Mouse (Mus musculus): ENCODE data around the gene Col8a2.

The Col8a2 gene

DNA sequence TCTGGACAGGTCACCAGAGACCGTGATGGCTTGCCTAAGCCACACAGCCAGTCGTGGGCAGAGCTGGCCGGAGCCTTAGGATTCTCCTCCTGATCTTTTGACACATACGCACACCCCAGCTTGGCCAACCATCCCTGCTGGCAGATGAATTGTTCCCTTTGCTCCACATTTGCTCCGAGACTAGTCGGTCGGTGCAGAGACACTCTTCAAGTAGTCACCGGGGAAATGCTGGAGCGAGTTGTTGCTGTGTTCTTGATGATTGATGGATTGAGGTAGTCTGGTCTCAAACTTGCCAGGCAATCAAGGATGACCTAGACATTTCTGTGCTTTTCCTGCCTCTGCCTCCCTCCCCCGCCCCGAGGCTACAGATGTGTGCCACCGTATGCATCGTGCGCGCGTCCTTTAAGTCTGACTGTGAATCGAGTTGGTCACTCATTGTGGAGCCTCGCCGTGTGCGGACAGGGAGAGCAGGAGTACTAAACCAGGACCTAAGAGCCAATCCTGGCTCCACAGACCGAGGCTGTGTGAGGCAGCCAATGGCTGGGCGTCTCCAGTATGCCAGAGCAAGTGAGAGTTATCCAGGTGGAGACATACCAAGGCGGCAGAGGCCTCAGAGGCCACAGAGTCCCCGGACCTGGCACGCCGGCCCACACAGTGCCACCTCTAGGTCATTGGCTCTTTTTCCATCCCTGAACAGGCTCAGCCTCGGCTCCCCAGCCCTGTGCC lies 15.2 kb downstream of the Col8a2 start:
- DNase-seq (ENCODE audit: low spot score), result no peak

- no peak for DNase-seq (ENCODE audit: low spot score)
Observed at GRCm38 (mm10) chr4:126303877-126304276, 17.3 kb downstream of the Col8a2 start.

- no peak for DNase-seq (ENCODE audit: low spot score)
Observed at GRCm38 (mm10) chr4:126305428-126305827, 18.8 kb downstream of the Col8a2 start.

DNA sequence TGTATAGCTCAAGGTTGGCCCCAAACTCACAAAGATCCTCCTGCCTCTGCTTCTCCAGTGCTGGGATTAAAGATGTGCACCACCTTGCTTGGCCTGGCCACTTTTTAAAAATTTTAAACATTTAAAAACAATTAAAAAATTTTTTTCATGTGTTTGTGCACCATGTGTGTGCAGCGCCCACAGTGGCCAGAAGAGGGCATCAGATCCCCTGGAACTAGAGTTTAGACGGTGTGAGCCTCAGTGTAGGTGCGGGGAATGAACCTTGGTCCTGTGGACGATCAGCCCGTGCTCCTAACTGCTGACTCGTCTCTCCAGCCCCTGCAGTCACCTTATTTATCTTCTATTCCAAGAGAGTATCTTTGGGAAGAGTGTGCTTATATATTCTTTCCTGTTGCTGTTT lies 19.5 kb downstream of the Col8a2 start:
- no peak for DNase-seq (ENCODE audit: low spot score)

GRCm38 (mm10) chr4:126306827-126307226 lies 20.2 kb downstream of the Col8a2 start:
- no peak for DNase-seq (ENCODE audit: low spot score)

- DNase-seq (ENCODE audit: low spot score), result no peak
Observed at GRCm38 (mm10) chr4:126309211-126309921, 22.8 kb downstream of the Col8a2 start.

- DNase-seq (ENCODE audit: low spot score), result peak; percentile 95
Observed at GRCm38 (mm10) chr4:126309922-126310309, 23.3 kb downstream of the Col8a2 start.

DNA sequence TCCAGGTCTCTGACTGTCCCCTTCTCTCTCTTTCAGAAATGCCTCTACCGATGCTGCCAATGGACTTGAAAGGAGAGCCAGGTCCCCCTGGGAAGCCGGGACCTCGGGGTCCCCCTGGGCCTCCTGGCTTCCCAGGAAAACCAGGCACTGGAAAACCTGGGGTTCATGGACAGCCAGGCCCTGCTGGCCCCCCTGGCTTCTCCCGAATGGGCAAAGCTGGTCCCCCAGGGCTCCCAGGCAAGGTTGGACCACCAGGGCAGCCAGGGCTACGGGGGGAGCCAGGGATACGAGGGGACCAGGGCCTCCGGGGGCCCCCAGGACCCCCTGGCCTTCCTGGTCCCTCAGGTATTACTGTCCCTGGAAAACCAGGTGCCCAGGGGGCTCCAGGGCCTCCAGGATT lies 23.8 kb downstream of the Col8a2 start:
- DNase-seq (ENCODE audit: low spot score), result no peak

DNA sequence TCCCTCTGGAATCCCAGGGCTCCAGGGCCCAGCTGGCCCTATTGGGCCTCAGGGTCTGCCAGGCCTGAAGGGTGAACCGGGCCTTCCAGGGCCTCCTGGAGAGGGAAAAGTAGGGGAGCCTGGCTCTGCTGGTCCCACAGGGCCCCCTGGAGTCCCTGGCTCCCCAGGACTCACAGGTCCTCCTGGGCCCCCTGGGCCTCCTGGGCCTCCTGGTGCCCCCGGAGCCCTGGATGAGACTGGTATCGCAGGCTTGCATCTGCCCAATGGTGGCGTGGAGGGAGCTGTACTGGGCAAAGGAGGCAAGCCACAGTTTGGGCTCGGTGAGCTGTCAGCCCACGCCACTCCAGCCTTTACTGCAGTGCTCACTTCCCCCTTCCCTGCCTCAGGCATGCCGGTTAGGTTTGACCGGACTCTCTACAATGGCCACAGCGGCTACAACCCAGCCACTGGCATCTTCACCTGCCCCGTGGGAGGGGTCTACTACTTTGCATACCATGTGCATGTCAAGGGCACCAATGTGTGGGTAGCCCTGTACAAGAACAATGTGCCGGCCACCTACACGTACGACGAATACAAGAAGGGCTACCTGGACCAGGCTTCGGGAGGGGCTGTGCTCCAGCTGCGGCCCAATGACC lies 25.1 kb downstream of the Col8a2 start:
- DNase-seq (ENCODE audit: low spot score), result no peak

DNA sequence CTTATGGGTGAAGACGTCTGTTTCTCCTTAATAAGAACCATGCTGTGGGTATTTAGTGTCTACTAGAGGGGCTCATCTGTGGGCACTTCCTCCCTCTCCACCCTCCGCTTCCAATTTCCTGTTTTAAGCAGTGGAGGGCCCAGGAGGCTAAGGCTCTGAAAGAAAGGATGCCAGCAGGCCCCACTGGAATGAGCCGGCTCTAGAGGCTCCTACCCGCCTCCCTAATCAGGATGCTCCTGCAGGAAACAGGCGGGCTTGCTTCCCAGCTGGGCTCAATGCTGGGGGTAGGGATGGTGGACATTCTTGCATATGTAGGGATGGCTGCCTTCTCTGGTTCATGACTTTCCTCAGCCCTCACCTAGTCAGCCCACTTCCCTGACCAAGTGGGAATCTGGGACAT lies 26.6 kb downstream of the Col8a2 start:
- no peak for DNase-seq (ENCODE audit: low spot score)

- DNase-seq (ENCODE audit: low spot score), result no peak
Observed at GRCm38 (mm10) chr4:126314393-126314792, 27.8 kb downstream of the Col8a2 start.

DNA sequence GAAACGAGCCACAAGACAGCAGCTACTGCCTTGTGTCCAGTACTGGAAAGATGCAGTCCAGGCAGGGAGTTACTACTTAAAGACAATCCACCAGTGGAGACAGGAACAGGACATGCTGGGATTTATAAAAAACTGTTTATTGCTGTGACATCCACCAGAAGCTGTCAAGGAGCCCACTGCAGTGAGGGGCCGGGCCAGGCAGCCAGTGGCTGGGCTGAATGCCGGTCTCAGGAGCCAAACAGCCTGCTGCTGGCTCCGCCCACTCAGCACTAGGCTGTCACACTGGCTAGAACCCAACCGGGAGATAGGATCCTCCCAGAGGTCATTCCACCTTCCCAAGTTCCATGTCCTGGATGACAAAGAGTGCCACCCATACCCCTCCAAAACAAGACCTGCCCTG lies 29.3 kb downstream of the Col8a2 start:
- DNase-seq (ENCODE audit: low spot score), result no peak

DNA sequence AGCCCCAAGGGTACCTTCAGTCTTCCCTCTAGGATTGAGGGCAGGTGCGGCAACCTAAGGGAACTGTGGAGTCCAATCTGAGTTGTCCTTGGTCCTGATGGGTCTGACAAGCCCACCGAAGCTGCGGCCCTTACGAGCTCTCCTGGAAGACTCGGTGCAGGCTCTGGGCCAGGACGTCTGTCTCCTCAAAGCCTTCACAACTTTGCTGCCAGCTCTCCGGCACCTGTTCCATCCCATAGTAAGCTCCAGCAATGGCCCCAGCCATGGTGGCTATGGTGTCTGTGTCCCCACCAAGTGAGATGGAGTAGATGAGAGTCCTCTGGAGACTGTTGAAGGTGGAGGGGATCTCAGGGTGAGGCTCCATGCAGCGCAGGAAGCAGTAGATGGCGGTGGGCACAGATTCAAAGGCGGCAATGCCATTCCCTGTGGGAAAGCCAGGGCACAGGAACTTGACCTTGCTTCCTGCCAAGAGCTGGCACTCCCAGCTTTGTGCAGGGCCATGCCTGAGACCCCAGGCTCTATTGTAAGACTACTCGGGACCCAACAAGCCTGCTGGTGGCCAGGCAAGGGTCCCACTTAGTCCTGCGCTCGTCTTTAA lies 29.9 kb downstream of the Col8a2 start:
- DNase-seq (ENCODE audit: low spot score), result no peak

GRCm38 (mm10) chr4:126319806-126320205 lies 33.2 kb downstream of the Col8a2 start:
- DNase-seq (ENCODE audit: low spot score), result no peak

- DNase-seq (ENCODE audit: low spot score), result peak; percentile 93
Observed at GRCm38 (mm10) chr4:126321111-126321853, 34.7 kb downstream of the Col8a2 start, which contains the start of gene Adprhl2. TSS of gene Adprhl2 (minus strand) at chr4:126321703.

- no peak for DNase-seq (ENCODE audit: low spot score)
Observed at GRCm38 (mm10) chr4:126321854-126322511, 35.4 kb downstream of the Col8a2 start.

DNA sequence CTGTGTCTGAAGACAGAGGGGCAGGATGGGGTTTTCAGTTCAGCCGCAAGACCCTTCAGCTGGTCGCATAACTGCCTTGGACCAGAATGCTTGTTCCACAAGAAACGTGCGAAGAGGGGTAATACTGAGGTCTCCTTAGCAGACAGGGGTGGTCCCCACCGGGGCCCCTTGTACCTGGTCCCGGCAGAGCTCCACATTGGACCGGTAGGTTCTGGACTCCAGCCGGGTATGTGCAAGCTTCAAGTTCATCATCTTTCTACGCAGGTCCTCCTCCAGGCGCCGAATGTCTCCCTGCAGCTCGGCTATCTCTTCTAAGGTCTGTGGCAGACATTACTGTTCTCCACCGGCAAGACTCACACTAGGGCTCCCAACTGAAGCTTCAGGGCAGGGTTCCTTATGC lies 36.1 kb downstream of the Col8a2 start:
- no peak for DNase-seq (ENCODE audit: low spot score)

GRCm38 (mm10) chr4:126324861-126325260 lies 38.3 kb downstream of the Col8a2 start:
- no peak for DNase-seq (ENCODE audit: low spot score)

DNA sequence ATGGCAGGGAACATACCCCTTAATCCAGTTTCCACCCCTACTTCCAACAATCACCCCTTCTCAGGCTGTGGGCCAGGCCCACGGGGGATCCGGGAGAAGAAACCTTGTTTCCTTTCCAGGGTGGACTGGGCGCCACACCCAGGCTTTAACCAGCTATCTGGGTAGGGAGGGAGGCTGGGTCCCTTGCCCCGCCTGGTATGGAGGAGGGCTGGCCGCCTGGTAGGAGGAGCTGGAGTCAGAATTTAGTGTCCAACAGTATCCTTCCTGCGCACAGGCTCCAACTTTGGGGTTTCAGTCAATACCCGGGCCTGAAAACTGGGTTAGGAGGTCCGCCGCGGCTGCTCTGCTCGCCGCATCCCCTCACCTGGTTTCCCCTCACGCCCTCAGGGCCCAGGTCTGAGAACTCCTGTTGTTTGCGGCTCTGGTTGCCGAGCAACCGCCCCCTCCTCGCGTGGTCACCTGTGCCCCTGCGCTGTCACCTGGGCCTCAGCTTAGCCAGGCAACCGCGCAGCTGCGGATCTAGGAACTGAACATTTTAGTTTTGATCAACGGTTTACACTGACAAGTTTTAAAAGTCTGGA lies 38.8 kb downstream of the Col8a2 start, which contains the start of gene Tekt2:
Gene Tekt2 (minus strand): TSS at position 408 of the 581 bp plus-strand sequence.
- no peak for DNase-seq (ENCODE audit: low spot score)

DNA sequence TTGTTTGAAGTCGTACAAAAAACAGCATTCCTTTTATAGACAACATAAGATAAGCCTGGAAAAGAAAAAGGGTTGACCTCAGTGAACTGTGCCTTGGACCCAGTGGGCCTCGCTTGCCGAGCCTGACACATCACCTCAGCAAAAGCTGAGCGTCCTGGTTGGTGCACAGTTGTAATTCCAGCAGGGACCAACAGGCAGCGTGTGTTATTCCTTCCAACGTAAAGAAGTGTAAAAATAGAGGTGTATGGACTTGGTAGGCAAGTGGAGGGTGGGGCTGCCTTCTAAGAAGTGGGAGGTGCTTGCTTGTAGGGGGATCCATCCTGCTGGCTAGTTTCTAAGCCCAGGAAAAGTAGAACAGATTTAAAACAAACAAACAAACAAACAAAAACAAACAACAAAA lies 39.4 kb downstream of the Col8a2 start:
- DNase-seq (ENCODE audit: low spot score), result no peak

DNA sequence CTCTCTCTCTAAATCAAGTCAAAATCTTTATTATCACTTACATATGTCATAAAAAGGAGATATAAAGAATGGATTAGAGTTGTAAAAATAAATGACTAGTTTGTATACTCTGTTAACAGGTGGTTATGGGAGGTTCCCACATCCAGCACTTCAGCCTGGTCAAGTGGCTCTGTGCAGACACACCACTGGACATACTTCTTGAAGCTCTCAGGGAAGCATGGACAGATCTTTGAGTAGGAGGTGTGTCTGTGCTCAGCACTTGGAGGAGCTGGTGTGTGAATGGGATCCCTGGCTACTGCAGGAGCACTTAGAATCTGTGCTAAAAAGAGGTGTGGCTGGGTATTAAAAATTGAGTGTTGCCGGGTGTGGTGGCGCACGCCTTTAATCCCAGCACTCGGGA lies 43.7 kb downstream of the Col8a2 start:
- DNase-seq (ENCODE audit: low spot score), result no peak

Measured in layer of hippocampus, adult 9-10 months (tissue).